Mouse (Mus musculus) hindlimb bud, embryonic 11.5 days (tissue): ENCODE data around the gene Cradd.
A peak's percentile ranks its signal among the peaks of the same experiment; 100 is the strongest.

ENCODE experiments used
- DNase-seq: peaks from one replicate; pipeline ENCODE4 v3.0.0-alpha.2; 2012; ENCODE audit warnings: low read depth, low spot score; ENCODE audit errors: extremely low spot score

The Cradd gene

DNA sequence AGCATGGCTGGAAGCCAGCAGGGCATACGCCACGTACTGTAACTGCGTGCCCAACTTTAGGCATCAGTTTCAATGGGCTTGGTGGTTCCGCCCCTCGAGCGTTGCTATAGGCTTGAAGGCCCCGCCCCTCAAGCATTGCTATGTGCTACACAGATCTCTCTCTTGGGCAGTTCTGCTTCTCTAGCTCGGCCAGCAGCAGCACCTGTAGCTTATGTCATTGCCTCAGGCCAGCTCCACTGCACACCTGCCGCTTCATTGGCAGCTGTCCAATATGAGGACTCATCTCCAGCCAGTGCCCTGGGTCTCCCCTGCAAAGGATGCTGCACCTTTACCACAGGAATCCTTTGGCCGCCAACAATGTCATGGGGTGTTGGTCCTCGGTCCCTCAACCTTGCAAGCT lies 45.8 kb downstream of the Cradd start:
- no peak for DNase-seq

DNA sequence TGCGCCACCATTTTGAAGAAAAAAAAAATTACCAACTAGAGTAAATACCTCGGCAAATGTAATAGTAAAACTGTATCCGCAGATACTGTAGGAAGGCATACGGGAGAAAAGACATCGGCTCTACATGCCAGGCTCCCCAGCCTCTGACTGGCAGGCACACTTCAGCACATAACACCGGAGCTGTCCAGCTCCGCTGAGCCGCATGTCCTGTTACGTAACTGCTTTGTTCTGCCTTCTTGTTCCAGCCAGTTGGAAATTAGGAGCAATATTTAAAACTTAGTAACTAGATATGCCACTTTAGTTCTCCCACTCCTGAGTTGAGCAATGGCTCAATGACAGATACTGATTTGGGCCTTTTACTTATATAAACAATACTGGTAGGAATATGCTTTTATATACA lies 48.4 kb downstream of the Cradd start:
- DNase-seq, result no peak

- no peak for DNase-seq
These were observed 50.7 kb downstream of the Cradd start for GRCm38 (mm10) chr10:95273226-95273625.

- DNase-seq, result no peak
These were observed 54.8 kb downstream of the Cradd start for GRCm38 (mm10) chr10:95269151-95269550.

- DNase-seq, result no peak
These were observed 55.6 kb downstream of the Cradd start for GRCm38 (mm10) chr10:95268366-95268765.

- no peak for DNase-seq
These were observed 57.0 kb downstream of the Cradd start for GRCm38 (mm10) chr10:95266983-95267382.

GRCm38 (mm10) chr10:95266041-95266762 lies 57.7 kb downstream of the Cradd start:
- DNase-seq, result no peak

GRCm38 (mm10) chr10:95265576-95265975 lies 58.4 kb downstream of the Cradd start:
- DNase-seq, result no peak

- DNase-seq, result peak; percentile 20
These were observed 59.2 kb downstream of the Cradd start for GRCm38 (mm10) chr10:95264485-95265321.

GRCm38 (mm10) chr10:95262388-95262787 lies 61.5 kb downstream of the Cradd start:
- no peak for DNase-seq

- DNase-seq, result no peak
These were observed 62.7 kb downstream of the Cradd start for GRCm38 (mm10) chr10:95261279-95261678.

GRCm38 (mm10) chr10:95260420-95260819 lies 63.5 kb downstream of the Cradd start:
- DNase-seq, result no peak

- DNase-seq, result no peak
These were observed 65.3 kb downstream of the Cradd start for GRCm38 (mm10) chr10:95258471-95259155.

DNA sequence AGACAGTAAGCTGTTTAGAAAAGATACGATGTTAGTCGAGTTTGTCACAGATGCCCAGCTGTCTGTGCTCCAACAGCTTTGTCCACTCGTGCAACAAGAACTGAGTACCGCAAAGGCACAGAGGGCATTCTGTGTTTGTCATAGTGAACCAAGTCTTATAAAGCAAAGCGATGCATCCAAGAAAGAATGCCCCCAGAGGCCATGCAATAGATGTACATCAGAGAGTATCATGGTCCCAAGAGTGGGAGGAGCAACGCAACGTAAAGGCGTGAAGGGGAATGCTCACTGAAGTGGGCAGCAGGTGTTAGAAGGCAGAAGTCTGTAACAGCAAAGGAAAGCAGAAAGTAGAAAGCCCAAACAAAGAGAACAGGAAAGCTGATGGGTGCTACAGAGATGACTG lies 66.0 kb downstream of the Cradd start:
- DNase-seq, result no peak

- DNase-seq, result no peak
These were observed 67.8 kb downstream of the Cradd start for GRCm38 (mm10) chr10:95256095-95256494.

DNA sequence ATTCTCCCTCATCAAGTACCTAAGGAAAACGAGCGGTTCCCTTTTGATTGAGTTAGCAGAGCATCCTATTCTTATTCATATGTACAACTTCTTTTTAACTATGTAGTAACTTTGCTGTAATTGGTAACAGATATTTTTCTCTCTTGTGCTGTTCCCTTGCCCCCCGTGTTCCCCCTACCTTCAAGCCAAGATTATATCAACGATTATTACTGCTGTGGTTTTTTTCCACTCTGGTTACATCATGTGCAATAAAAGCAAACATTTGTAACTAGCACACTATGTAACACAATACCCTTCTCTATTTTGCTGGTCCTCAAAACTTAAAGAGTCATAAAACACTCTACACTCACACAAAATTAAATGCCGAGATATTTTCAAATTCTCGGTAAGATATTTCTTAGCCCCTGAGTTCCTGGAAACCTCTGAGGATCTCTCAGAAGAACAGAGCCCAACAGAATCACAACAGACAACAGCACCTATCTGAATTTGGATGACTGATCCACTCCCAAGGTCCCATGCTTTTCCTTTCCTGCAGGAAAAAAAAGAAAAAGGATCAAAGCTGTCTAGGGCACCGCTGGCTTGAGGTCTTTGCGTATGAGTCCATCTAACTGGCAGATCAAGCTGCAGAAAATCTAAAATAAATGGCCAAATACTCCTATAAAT lies 68.8 kb downstream of the Cradd start:
- no peak for DNase-seq

GRCm38 (mm10) chr10:95254453-95255001 lies 69.4 kb downstream of the Cradd start:
- no peak for DNase-seq

DNA sequence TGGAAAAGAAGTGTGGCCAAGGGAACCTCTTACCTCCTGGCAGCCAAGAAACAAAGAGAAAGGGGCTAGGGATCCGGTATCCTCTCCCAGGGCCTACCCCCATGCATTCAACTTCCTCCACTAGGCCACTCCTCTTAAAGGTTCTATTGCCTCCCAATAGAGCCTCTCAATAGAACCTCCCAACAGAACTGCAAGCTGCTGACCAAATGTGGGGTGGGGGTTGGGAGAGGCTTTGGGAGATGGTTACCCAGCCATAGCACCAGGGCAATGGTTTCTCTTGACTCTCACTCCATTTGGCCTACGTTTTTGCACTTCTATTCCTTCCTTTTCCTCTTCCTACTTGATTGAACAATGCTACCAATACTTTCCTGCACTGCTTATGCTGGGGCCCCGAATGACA lies 69.9 kb downstream of the Cradd start:
- DNase-seq, result no peak

DNA sequence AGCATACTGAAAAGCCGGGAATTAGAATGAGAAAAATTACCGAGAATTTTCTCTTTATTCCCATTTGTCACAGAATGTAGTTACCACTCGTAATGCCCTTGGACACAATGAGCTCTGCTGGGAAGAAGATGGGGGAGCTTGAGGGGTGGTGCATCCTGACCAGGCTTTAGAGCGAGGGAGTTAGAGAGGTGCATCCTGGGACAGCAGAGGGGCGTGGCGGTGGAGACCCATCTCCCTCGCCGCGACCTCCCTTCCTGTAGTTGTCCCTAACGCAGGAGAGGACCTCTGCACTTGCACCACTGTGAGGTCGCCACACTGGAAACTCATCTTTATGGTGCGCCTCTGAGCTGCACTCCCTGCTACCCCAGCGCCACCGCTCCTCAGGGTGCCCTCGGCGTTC lies 72.3 kb downstream of the Cradd start:
- DNase-seq, result no peak

DNA sequence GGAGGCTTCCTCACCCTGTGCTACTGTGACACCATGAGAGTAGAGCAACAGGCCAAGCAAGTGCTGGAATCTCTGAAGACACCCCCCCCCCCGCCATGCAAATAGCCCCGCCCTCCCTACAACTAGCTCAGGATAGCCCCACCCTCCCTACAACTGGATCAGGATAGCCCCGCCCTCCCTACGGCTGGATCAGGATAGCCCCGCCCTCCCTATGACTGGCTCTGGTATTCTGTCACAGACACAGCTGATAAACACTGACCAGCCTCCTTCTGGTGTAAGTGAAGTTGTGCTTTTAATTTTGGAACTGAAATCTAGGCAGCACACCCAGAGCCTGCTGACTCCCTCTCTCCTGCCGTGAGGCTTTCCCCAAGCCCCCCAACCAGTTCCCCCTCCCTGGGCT lies 75.6 kb downstream of the Cradd start:
- no peak for DNase-seq

DNA sequence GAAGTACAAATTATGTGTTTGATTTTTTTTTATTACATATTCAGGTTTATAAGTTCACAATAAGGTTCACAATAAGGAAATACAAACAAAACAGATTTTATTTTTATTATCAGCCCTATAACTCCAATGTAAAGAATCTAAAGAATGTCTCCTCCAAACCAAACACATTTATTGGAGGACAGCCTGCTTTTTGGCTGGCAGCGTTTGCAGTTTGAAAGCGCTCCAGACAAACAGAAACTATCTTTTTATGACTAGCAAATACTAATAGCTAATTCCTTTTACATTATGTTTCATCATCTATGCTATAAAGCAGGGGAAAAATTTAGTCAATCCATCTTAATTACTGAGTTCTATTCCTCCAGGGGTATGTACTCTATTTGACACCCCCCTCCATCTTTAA lies 77.2 kb downstream of the Cradd start:
- no peak for DNase-seq
